Mouse (Mus musculus) liver (tissue): ENCODE measurements at regions not wholly inside any gene's neighbourhood (a gene's known extent, or its start where the extent isn't known, plus 50 kb on each side); places are given as distances from the start of the nearest gene placed in this dataset.

Experiments used
- DNase-seq: peaks from one replicate; pipeline ENCODE4 v3.0.0-alpha.2; 2020; ENCODE audit warnings: mixed read lengths

- no peak for DNase-seq
Observed at GRCm38 (mm10) chr1:119364901-119365300, 57.1 kb downstream of the Inhbb start.

GRCm38 (mm10) chr1:119358096-119358495 is 64.0 kb downstream of the Inhbb start:
- no peak for DNase-seq

- no peak for DNase-seq
Observed at GRCm38 (mm10) chr1:119356916-119357315, 65.1 kb downstream of the Inhbb start.

- no peak for DNase-seq
Observed at GRCm38 (mm10) chr1:119355456-119355855, 66.6 kb downstream of the Inhbb start.

GRCm38 (mm10) chr1:119351567-119351966 is 70.5 kb downstream of the Inhbb start:
- DNase-seq: no peak

GRCm38 (mm10) chr1:119350846-119351245 is 71.2 kb downstream of the Inhbb start:
- no peak for DNase-seq

- DNase-seq: no peak
Observed at GRCm38 (mm10) chr1:119350296-119350695, 71.8 kb downstream of the Inhbb start.

- DNase-seq: no peak
Observed at GRCm38 (mm10) chr1:119348456-119349208, 73.4 kb downstream of the Inhbb start.

- DNase-seq: no peak
Observed at GRCm38 (mm10) chr1:119347749-119348148, 74.3 kb downstream of the Inhbb start.

- no peak for DNase-seq
Observed at GRCm38 (mm10) chr1:119346634-119347155, 75.4 kb downstream of the Inhbb start.

GRCm38 (mm10) chr1:119345115-119345791 is 76.8 kb downstream of the Inhbb start:
- no peak for DNase-seq

- DNase-seq: no peak
Observed at GRCm38 (mm10) chr1:119344046-119344445, 78.0 kb downstream of the Inhbb start.

GRCm38 (mm10) chr1:119335171-119335570 is 86.9 kb downstream of the Inhbb start:
- no peak for DNase-seq

- DNase-seq: no peak
Observed at GRCm38 (mm10) chr1:119330751-119331326, 91.2 kb downstream of the Inhbb start.

- no peak for DNase-seq
Observed at GRCm38 (mm10) chr1:119329693-119330434, 92.2 kb downstream of the Inhbb start.

GRCm38 (mm10) chr1:119328921-119329692 is 92.9 kb downstream of the Inhbb start:
- DNase-seq: peak; percentile 10

- no peak for DNase-seq
Observed at GRCm38 (mm10) chr1:119324551-119324950, 97.5 kb downstream of the Inhbb start.

- DNase-seq: no peak
Observed at GRCm38 (mm10) chr1:119322279-119322995, 99.6 kb downstream of the Inhbb start.

GRCm38 (mm10) chr1:119321799-119322198 is 100.2 kb downstream of the Inhbb start:
- no peak for DNase-seq

- no peak for DNase-seq
Observed at GRCm38 (mm10) chr1:119317006-119317405, 105.0 kb downstream of the Inhbb start.

- no peak for DNase-seq
Observed at GRCm38 (mm10) chr1:119308719-119309365, 113.2 kb downstream of the Inhbb start.
